Mouse (Mus musculus) forebrain, postnatal 0 days (tissue): ENCODE measurements around the gene Agpat2. TPM values are rescaled to one million over a fixed set of nuclear protein-coding genes. Genes with fewer than 3 reads are reported as not detected.

Experiments used
- ATAC-seq: fragments of 200-750 bp; cut with Nextera tagmentation; 2 replicates; pipeline ENCODE4 v1.8.0; 2017; ENCODE audit warnings: mild to moderate bottlenecking, moderate library complexity
- DNase-seq: peaks from one replicate; pipeline ENCODE4 v3.0.0-alpha.2; 2015
- H3K27ac ChIP-seq: fragments of 300-500 bp; sonication (generic); 2 replicates; pipeline ENCODE4 v1.5.1; 2014; ENCODE audit warnings: low read depth, mild to moderate bottlenecking, antibody characterized with exemption, low read length, moderate library complexity, mixed read lengths
- H3K27me3 ChIP-seq: fragments of 300-500 bp; sonication (generic); 2 replicates; pipeline ENCODE4 v1.6.1; 2014; ENCODE audit warnings: mild to moderate bottlenecking, low read length, mixed read lengths; ENCODE audit not compliant: insufficient read depth
- H3K36me3 ChIP-seq: fragments of 300-500 bp; sonication (generic); 2 replicates; pipeline ENCODE4 v1.6.1; 2014; ENCODE audit warnings: mild to moderate bottlenecking, moderate library complexity; ENCODE audit not compliant: insufficient read depth
- H3K4me1 ChIP-seq: fragments of 300-500 bp; sonication (generic); 2 replicates; pipeline ENCODE4 v1.6.1; 2014; ENCODE audit warnings: antibody characterized with exemption; ENCODE audit not compliant: insufficient read depth
- H3K4me2 ChIP-seq: fragments of 300-500 bp; sonication (generic); 2 replicates; pipeline ENCODE4 v1.6.1; 2014; ENCODE audit warnings: low read depth, mild to moderate bottlenecking, moderate library complexity
- H3K4me3 ChIP-seq: fragments of 300-500 bp; sonication (generic); 2 replicates; pipeline ENCODE4 v1.5.1; 2014; ENCODE audit warnings: low read depth, low read length, mixed read lengths
- H3K9ac ChIP-seq: fragments of 300-500 bp; sonication (generic); 2 replicates; pipeline ENCODE4 v1.6.1; 2014; ENCODE audit warnings: mild to moderate bottlenecking
- H3K9me3 ChIP-seq: fragments of 300-500 bp; sonication (generic); 2 replicates; pipeline ENCODE4 v1.6.1; 2016; ENCODE audit warnings: low read length
- CTCF ChIP-seq: sonication (generic); IDR thresholded peaks from 2 replicates; pipeline ENCODE4 v1.5.1; 2016; ENCODE audit warnings: antibody characterized with exemption, control low read depth, low read depth
- WGBS: fragments of 180-500 bp; shearing (Covaris S2); extraction: QIAGEN DNeasy Blood & Tissue Kit; methylation state at CpG from one replicate; pipeline ENCODE4 v1.1.7; 2014; 5-methylcytosine and 5-hydroxymethylcytosine counted together
- microRNA counts: library from miRNA; unstranded; fragments of <30 nt; microRNA quantifications from one replicate; lab custom pipeline; 2015
- microRNA-seq, 2 experiments: library from miRNA; unstranded; fragments of <30 nt; microRNA quantifications; one replicate each; pipeline ENCODE4; 2016
- polyA plus RNA-seq: library from polyadenylated mRNA; unstranded; fragments of >200 nt; fragmentation: Nextera tagmentation; extraction: Ambion mirVana; gene quantifications from 2 replicates; pipeline ENCODE4 v1.2.1, GENCODE M21; 2015
- total RNA-seq: library from RNA; depleted of rRNA; stranded (reverse); fragments of >200 nt; gene quantifications from 2 replicates; pipeline ENCODE4 v1.2.3, GENCODE M21; 2014; rRNA removed

The Agpat2 gene
- total and polyA plus RNA-seq, 2 experiments from 2014 or later, result 6.2 to 10.0 TPM

GRCm38 (mm10) chr2:26543768-26544167 lies 60.4 kb downstream of the Agpat2 start:
- no peaks in the 10 kb centered on the region for H3K9me3 ChIP-seq
- no peak for DNase-seq
- no peaks in the 10 kb centered on the region for H3K36me3 ChIP-seq
- 92% methylated on average over 8 of the region's 8 CpGs for WGBS
- no peak for ATAC-seq
- TF ChIP-seq CTCF, result no peak
- no peak overlapping the region for H3K4me2 ChIP-seq
- H3K9ac ChIP-seq, result no peak overlapping the region
- H3K27ac ChIP-seq, result no peak overlapping the region
- H3K4me1 ChIP-seq, result no peaks in the 10 kb centered on the region
- no peaks in the 10 kb centered on the region for H3K27me3 ChIP-seq
- no peak overlapping the region for H3K4me3 ChIP-seq

DNA sequence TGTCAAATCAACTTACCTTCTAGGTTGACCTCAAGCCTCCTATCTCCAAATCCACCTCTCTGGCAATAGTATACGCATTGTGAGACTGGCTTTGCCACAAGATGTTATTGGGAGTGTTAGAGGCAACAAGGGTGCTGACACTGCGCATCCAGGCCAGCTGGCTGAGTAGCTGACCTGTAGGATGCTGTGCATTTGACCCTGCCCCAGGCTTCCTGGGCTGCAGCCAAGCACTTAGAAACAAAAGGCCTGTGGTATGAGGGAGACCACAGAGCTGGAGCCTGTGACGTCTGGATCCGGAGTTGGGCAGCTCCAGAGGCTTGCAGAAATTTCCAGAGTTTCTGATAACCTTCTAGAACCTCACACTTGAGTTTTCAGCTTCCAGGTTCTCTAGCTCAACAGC lies 61.1 kb downstream of the Agpat2 start:
- H3K4me2 ChIP-seq, result no peak overlapping the region
- H3K4me1 ChIP-seq, result no peaks in the 10 kb centered on the region
- no peak overlapping the region for H3K9ac ChIP-seq
- 65% methylated on average over 4 of the region's 4 CpGs for WGBS
- no peaks in the 10 kb centered on the region for H3K9me3 ChIP-seq
- H3K4me3 ChIP-seq, result no peak overlapping the region
- no peaks in the 10 kb centered on the region for H3K27me3 ChIP-seq
- H3K27ac ChIP-seq, result no peak overlapping the region
- no peak for ATAC-seq
- TF ChIP-seq CTCF, result no peak
- no peak for DNase-seq
- no peaks in the 10 kb centered on the region for H3K36me3 ChIP-seq

MicroRNAs within 50 kb of the gene (microRNA counts, 519-probe panel; counts per million panel counts)
- microRNA mmu-miR-126-3p (lab: Ali Mortazavi, UCI) (7,530 counts per million, percentile 95 among the panel's probes with 10 or more counts), microRNA mmu-miR-126-5p (lab: Ali Mortazavi, UCI) (4,151 counts per million, percentile 49 among the panel's probes with 10 or more counts)

Small RNA genes within 50 kb of the gene (microRNA-seq; reads per million reads assigned to microRNA genes)
- gene Mir126a (0 to 0.12 reads per million in 2 experiments), gene Mir126b (0 reads per million in 2 experiments)

Other genes starting within 250 kb of the Agpat2 start
- 4.0 and 4.1 TPM in 2 replicates for gene Card9, start 243.5 kb downstream of the Agpat2 start, total RNA-seq
- 0.84 and 1.8 TPM in 2 replicates for gene Card9, start 243.5 kb downstream of the Agpat2 start, polyA plus RNA-seq
- gene Snapc4, start 223.8 kb downstream of the Agpat2 start, total RNA-seq, result 56.7 and 58.6 TPM in 2 replicates
- 14.9 and 19.1 TPM in 2 replicates for gene Snapc4, start 223.8 kb downstream of the Agpat2 start, polyA plus RNA-seq
- gene Entr1, start 215.1 kb downstream of the Agpat2 start, total RNA-seq, result 160 and 179 TPM in 2 replicates
- gene Entr1, start 215.1 kb downstream of the Agpat2 start, polyA plus RNA-seq, result 146 and 152 TPM in 2 replicates
- 66.0 and 74.3 TPM in 2 replicates for gene Pmpca, start 215.1 kb downstream of the Agpat2 start, total RNA-seq
- gene Pmpca, start 215.1 kb downstream of the Agpat2 start, polyA plus RNA-seq, result 76.1 and 85.7 TPM in 2 replicates
- gene Inpp5e, start 195.2 kb downstream of the Agpat2 start, total RNA-seq, result 24.1 and 26.6 TPM in 2 replicates
- 8.9 and 12.6 TPM in 2 replicates for gene Inpp5e, start 195.2 kb downstream of the Agpat2 start, polyA plus RNA-seq
- 52.6 and 65.6 TPM in 2 replicates for gene Sec16a, start 159.2 kb downstream of the Agpat2 start, total RNA-seq
- 9.0 and 10.9 TPM in 2 replicates for gene Sec16a, start 159.2 kb downstream of the Agpat2 start, polyA plus RNA-seq
- gene Notch1, start 87.8 kb downstream of the Agpat2 start, total RNA-seq, result 23.8 and 38.7 TPM in 2 replicates
- gene Notch1, start 87.8 kb downstream of the Agpat2 start, polyA plus RNA-seq, result 5.0 and 6.8 TPM in 2 replicates
- gene Egfl7, start 24.4 kb downstream of the Agpat2 start, total RNA-seq, result 63.9 and 64.6 TPM in 2 replicates
- 52.8 and 67.3 TPM in 2 replicates for gene Egfl7, start 24.4 kb downstream of the Agpat2 start, polyA plus RNA-seq
- gene Gm20532, start 17.8 kb downstream of the Agpat2 start, total RNA-seq, result not detected in 2 replicates
- gene Gm20532, start 17.8 kb downstream of the Agpat2 start, polyA plus RNA-seq, result not detected in 2 replicates
- 193 and 214 TPM in 2 replicates for gene Fam69b, start 24.0 kb upstream of the Agpat2 start, total RNA-seq
- gene Fam69b, start 24.0 kb upstream of the Agpat2 start, polyA plus RNA-seq, result 143 TPM in 2 replicates
- gene Lcn4, start 66.9 kb upstream of the Agpat2 start, total RNA-seq, result not detected in 2 replicates
- not detected in 2 replicates for gene Lcn4, start 66.9 kb upstream of the Agpat2 start, polyA plus RNA-seq